Mouse (Mus musculus) erythroblast, embryonic 14.5 days (primary cell): ENCODE measurements around the gene Mcat.

Experiments used
- GATA1 ChIP-seq: IDR thresholded peaks from 2 replicates; pipeline ENCODE4 v1.6.1; 2012; ENCODE audit warnings: low read length, inconsistent platforms, mixed read lengths
- TAL1 ChIP-seq: IDR thresholded peaks from 3 replicates; pipeline ENCODE4 v1.6.1; 2012; ENCODE audit warnings: low read length, inconsistent platforms, mixed read lengths

DNA sequence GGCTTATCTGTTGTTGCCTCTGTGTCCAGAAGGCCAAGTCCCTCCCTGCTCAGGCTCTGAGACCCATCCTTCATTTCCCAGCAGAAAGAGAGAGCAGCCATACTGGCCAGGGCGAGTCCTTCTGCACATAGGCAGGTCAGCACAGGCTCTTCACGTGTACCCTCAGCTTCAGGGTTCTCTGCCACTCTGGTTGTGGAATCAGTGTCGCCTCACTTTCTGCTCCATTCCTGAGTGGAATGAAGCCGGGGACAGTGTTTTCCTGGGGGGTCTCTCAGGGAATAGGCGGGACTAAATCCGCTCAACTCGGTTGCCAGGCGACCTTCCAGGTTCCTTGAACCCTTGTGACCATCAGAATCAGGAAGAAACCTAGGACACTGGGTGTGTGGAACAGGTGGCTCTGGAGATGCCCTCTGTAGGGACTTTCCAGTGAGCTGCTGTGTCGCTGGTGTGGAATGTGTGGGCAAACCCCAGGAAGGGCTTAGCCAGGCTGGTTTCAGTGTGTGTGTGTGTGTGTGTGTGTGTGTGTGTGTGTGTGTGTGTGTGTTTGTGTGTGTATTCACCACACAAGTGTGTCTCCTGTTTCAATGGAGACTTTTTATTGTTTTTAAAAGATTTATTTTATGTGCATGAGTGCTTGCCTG, 21.8 kb downstream of the Mcat start:
- TF ChIP-seq GATA1 (no peak), TAL1 (no peak)
